Mouse (Mus musculus) lung, adult 2 months (tissue): ENCODE results near the gene Erv3.

Experiments
- CTCF ChIP-seq: fragments of 200-500 bp; IDR thresholded peaks from 2 replicates; pipeline ENCODE4 v1.5.1; 2011; ENCODE audit warnings: mild to moderate bottlenecking, low read length, control low read depth; ENCODE audit not compliant: insufficient read depth
- POLR2A ChIP-seq: fragments of 200-500 bp; IDR thresholded peaks from 2 replicates; pipeline ENCODE4 v1.6.1; 2011; ENCODE audit warnings: low read depth, mild to moderate bottlenecking, control low read depth, low read length, borderline replicate concordance; ENCODE audit errors: extremely low read depth

- no peak for TF ChIP-seq CTCF
- TF ChIP-seq POLR2A, result no peak
Measured at GRCm38 (mm10) chr2:131905025-131905424, 45.5 kb upstream of the Erv3 start.
